Mouse (Mus musculus) kidney, postnatal 0 days (tissue): Measurements from ENCODE around the gene Mb21d2. TPM values are rescaled to one million over a fixed set of nuclear protein-coding genes. Genes with fewer than 3 reads are reported as not detected.
A peak's percentile ranks its signal among the peaks of the same experiment; 100 is the strongest.

Experiments
- ATAC-seq: fragments of 200-750 bp; cut with Nextera tagmentation; replicated peaks from 2 replicates; pipeline ENCODE4 v1.8.0; 2017; ENCODE audit warnings: low read depth, moderate number of reproducible peaks, moderate TSS enrichment, moderate library complexity; ENCODE audit not compliant: low FRiP score
- DNase-seq: peaks from one replicate; pipeline ENCODE4 v3.0.0-alpha.2; 2016; ENCODE audit warnings: low spot score
- H3K27ac ChIP-seq: fragments of 300-500 bp; sonication (generic); 2 replicates; pipeline ENCODE4 v1.5.1; 2014; ENCODE audit warnings: mild to moderate bottlenecking
- H3K27me3 ChIP-seq: fragments of 300-500 bp; sonication (generic); 2 replicates; pipeline ENCODE4 v1.6.1; 2014; ENCODE audit warnings: low read length, mixed read lengths; ENCODE audit not compliant: insufficient read depth
- H3K36me3 ChIP-seq: fragments of 300-500 bp; sonication (generic); 2 replicates; pipeline ENCODE4 v1.6.1; 2014; ENCODE audit warnings: low read length, mixed read lengths; ENCODE audit not compliant: insufficient read depth
- H3K4me1 ChIP-seq: fragments of 300-500 bp; sonication (generic); replicated peaks from 2 replicates; pipeline ENCODE4 v1.6.1; 2014; ENCODE audit warnings: antibody characterized with exemption, low read length, mixed read lengths; ENCODE audit not compliant: insufficient read depth
- H3K4me2 ChIP-seq: fragments of 300-500 bp; sonication (generic); 2 replicates; pipeline ENCODE4 v1.6.1; 2014; ENCODE audit warnings: mild to moderate bottlenecking, low read length, moderate library complexity, mixed read lengths
- H3K4me3 ChIP-seq: fragments of 300-500 bp; sonication (generic); replicated peaks from 2 replicates; pipeline ENCODE4 v1.5.1; 2014; ENCODE audit warnings: low read depth, low read length
- H3K9ac ChIP-seq: fragments of 300-500 bp; sonication (generic); 2 replicates; pipeline ENCODE4 v1.6.1; 2014; ENCODE audit warnings: low read depth, low read length
- H3K9me3 ChIP-seq: fragments of 300-500 bp; sonication (generic); replicated peaks from 2 replicates; pipeline ENCODE4 v1.6.1; 2016; ENCODE audit warnings: low read length, inconsistent platforms, mixed read lengths
- CTCF ChIP-seq: IDR thresholded peaks from 2 replicates; pipeline ENCODE4 v1.5.1; 2016; ENCODE audit warnings: antibody characterized with exemption, low read depth, mild to moderate bottlenecking, moderate library complexity
- WGBS: fragments of 180-500 bp; shearing (Covaris S2); extraction: QIAGEN DNeasy Blood & Tissue Kit; methylation state at CpG from one replicate; pipeline ENCODE4 v1.1.7; 2014; 5-methylcytosine and 5-hydroxymethylcytosine counted together
- polyA plus RNA-seq: library from polyadenylated mRNA; unstranded; fragments of >200 nt; fragmentation: Nextera tagmentation; extraction: Ambion mirVana; gene quantifications from 2 replicates; pipeline ENCODE4 v1.2.1, GENCODE M21; 2015

The Mb21d2 gene
- polyA plus RNA-seq, 1 experiment from 2014 or later: 6.9 TPM

GRCm38 (mm10) chr16:28927381-28927780 lies 2.1 kb downstream of the Mb21d2 start:
- Histone ChIP-seq H3K9ac (no peak overlapping the region), H3K27ac (no peak overlapping the region), H3K9me3 (no peaks in the 10 kb centered on the region), H3K4me2 (0 out of 2 replicates have a peak overlapping the region, but pooled peaks have one; percentile 97), H3K4me1 (peaks cover 9% of the 10 kb centered on the region; the same call in 1 of the 2 replicates), H3K36me3 (no peaks in the 10 kb centered on the region), H3K4me3 (0 out of 2 replicates have a peak overlapping the region, but pooled peaks have one; percentile 92), H3K27me3 (no peaks in the 10 kb centered on the region)
- TF ChIP-seq CTCF: no peak
- ATAC-seq (no peak), DNase-seq (no peak)
- 53% methylated on average over 9 of the region's 9 CpGs for WGBS

- no peaks in the 10 kb centered on the region for H3K36me3 ChIP-seq
- DNase-seq (no peak), ATAC-seq (0 out of 2 replicates have a peak, but pooled peaks have one; percentile 49)
- no peak overlapping the region for H3K4me2 ChIP-seq
- no peak for TF ChIP-seq CTCF
- 80% methylated on average over 11 of the region's 11 CpGs for WGBS
- H3K4me3 ChIP-seq: no peak overlapping the region
- H3K27ac ChIP-seq: no peak overlapping the region
- no peak overlapping the region for H3K9ac ChIP-seq
- no peaks in the 10 kb centered on the region for H3K4me1 ChIP-seq
- H3K27me3 ChIP-seq: no peaks in the 10 kb centered on the region
- H3K9me3 ChIP-seq: no peaks in the 10 kb centered on the region
Measured at GRCm38 (mm10) chr16:28919320-28919885, 10.1 kb downstream of the Mb21d2 start.

DNA sequence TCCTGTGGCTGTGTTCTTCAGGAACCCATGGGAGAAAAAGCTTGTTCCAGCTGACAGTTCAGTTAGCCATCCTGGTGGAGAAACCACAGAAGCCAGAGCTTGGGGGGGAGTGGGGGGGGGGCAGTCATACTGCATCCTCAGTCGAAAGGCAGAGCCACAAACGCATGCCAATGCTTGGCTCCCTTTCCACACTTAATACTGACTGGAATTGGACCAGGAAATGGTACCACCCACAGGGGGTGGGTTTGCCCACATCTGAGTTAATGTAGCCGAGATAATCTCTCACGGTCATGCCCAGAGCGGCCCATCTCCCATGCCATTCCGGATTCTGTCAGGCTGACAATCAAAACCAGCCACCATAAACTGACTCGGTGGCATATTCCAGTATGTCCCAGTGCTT lies 14.1 kb downstream of the Mb21d2 start:
- Histone ChIP-seq H3K4me1 (no peaks in the 10 kb centered on the region), H3K27me3 (no peaks in the 10 kb centered on the region), H3K4me3 (no peak overlapping the region), H3K4me2 (no peak overlapping the region), H3K9me3 (no peaks in the 10 kb centered on the region), H3K27ac (no peak overlapping the region), H3K9ac (no peak overlapping the region), H3K36me3 (no peaks in the 10 kb centered on the region)
- 78% methylated on average over 7 of the region's 7 CpGs for WGBS
- no peak for TF ChIP-seq CTCF
- DNase-seq (no peak), ATAC-seq (no peak)

GRCm38 (mm10) chr16:28914709-28915108 lies 14.8 kb downstream of the Mb21d2 start:
- Histone ChIP-seq H3K4me1 (no peaks in the 10 kb centered on the region), H3K27me3 (no peaks in the 10 kb centered on the region), H3K9me3 (no peaks in the 10 kb centered on the region), H3K4me3 (no peak overlapping the region), H3K27ac (no peak overlapping the region), H3K4me2 (no peak overlapping the region), H3K36me3 (no peaks in the 10 kb centered on the region), H3K9ac (no peak overlapping the region)
- 85% methylated on average over 1 of the region's 1 CpGs for WGBS
- ATAC-seq (no peak), DNase-seq (no peak)
- no peak for TF ChIP-seq CTCF

GRCm38 (mm10) chr16:28911414-28912050 lies 17.9 kb downstream of the Mb21d2 start:
- Histone ChIP-seq H3K4me2 (no peak overlapping the region), H3K27ac (no peak overlapping the region), H3K9ac (no peak overlapping the region), H3K9me3 (no peaks in the 10 kb centered on the region), H3K4me3 (no peak overlapping the region), H3K27me3 (no peaks in the 10 kb centered on the region), H3K4me1 (no peaks in the 10 kb centered on the region), H3K36me3 (no peaks in the 10 kb centered on the region)
- 68% methylated on average over 15 of the region's 15 CpGs for WGBS
- no peak for TF ChIP-seq CTCF
- DNase-seq: no peak
- ATAC-seq: no peak

- Histone ChIP-seq H3K9me3 (no peaks in the 10 kb centered on the region), H3K4me2 (no peak overlapping the region), H3K9ac (no peak overlapping the region), H3K36me3 (no peaks in the 10 kb centered on the region), H3K4me1 (0 out of 2 replicates have a peak, but pooled peaks cover 3% of the 10 kb centered on the region), H3K27ac (no peak overlapping the region), H3K27me3 (no peaks in the 10 kb centered on the region), H3K4me3 (no peak overlapping the region)
- no peak for TF ChIP-seq CTCF
- 54% methylated on average over 7 of the region's 7 CpGs for WGBS
- peak; percentile 68 for DNase-seq
- ATAC-seq: no peak
Measured at GRCm38 (mm10) chr16:28906370-28907275, 22.9 kb downstream of the Mb21d2 start.
